Mouse (Mus musculus): ENCODE results near the gene Slco3a1. TPM values are rescaled to one million over a fixed set of nuclear protein-coding genes. Genes with fewer than 3 reads are reported as not detected.

Slco3a1 gene
- total and polyA plus RNA-seq, 2 experiments from 2014 or later: 10.5 to 24.8 TPM

GRCm38 (mm10) chr7:74422731-74423130 lies 131.8 kb downstream of the Slco3a1 start:
- Histone ChIP-seq H3K4me1 (ENCODE audit: control insufficient read depth, insufficient read depth) (peaks cover 41% of the 10 kb centered on the region), H3K36me3 (replicated peaks; ENCODE audit: control insufficient read depth, insufficient read depth, low read length) (no peaks in the 10 kb centered on the region), H3K27me3 (ENCODE audit: control insufficient read depth, insufficient read depth, low read length) (no peaks in the 10 kb centered on the region), H3K9me3 (replicated peaks; ENCODE audit: control insufficient read depth, low read length) (no peaks in the 10 kb centered on the region), H3K27ac (ENCODE audit: low read depth) (peak overlapping the region; percentile 70), H3K4me2 (ENCODE audit: low read depth, low read length) (no peak overlapping the region), H3K4me3 (ENCODE audit: low read depth, low read length) (no peak overlapping the region), H3K9ac (replicated peaks; ENCODE audit: low read depth, low read length) (no peak overlapping the region)
- no peak for TF ChIP-seq EP300 (IDR thresholded peaks at IDR 0.05; ENCODE audit: low read depth)
- no peak for TF ChIP-seq CTCF (IDR thresholded peaks at IDR 0.05; ENCODE audit: low read depth)
- 79% methylated on average over 2 of the region's 2 CpGs for WGBS
- no peak for ATAC-seq (ENCODE audit: insufficient read depth, low read depth)
- DNase-seq (ENCODE audit: low spot score): no peak

GRCm38 (mm10) chr7:74422002-74422401 lies 132.6 kb downstream of the Slco3a1 start:
- H3K4me3 ChIP-seq (ENCODE audit: low read depth, low read length): no peak overlapping the region
- peaks cover 39% of the 10 kb centered on the region for H3K4me1 ChIP-seq (ENCODE audit: control insufficient read depth, insufficient read depth)
- no peak overlapping the region; the same call in 1 of the 2 replicates for H3K4me2 ChIP-seq (ENCODE audit: low read depth, low read length)
- no peak overlapping the region for H3K9ac ChIP-seq (replicated peaks; ENCODE audit: low read depth, low read length)
- 34% methylated on average over 13 of the region's 13 CpGs for WGBS
- peak; percentile 75 for DNase-seq (ENCODE audit: low spot score)
- H3K27me3 ChIP-seq (ENCODE audit: control insufficient read depth, insufficient read depth, low read length): no peaks in the 10 kb centered on the region
- TF ChIP-seq EP300 (IDR thresholded peaks at IDR 0.05; ENCODE audit: low read depth): no peak
- TF ChIP-seq CTCF (IDR thresholded peaks at IDR 0.05; ENCODE audit: low read depth): no peak
- peak overlapping the region; percentile 70 for H3K27ac ChIP-seq (ENCODE audit: low read depth)
- no peaks in the 10 kb centered on the region for H3K9me3 ChIP-seq (replicated peaks; ENCODE audit: control insufficient read depth, low read length)
- no peaks in the 10 kb centered on the region for H3K36me3 ChIP-seq (replicated peaks; ENCODE audit: control insufficient read depth, insufficient read depth, low read length)
- peak; percentile 88 for ATAC-seq (ENCODE audit: insufficient read depth, low read depth)

- Histone ChIP-seq H3K27ac (ENCODE audit: low read depth) (peak overlapping the region; percentile 70), H3K9me3 (replicated peaks; ENCODE audit: control insufficient read depth, low read length) (no peaks in the 10 kb centered on the region), H3K4me3 (ENCODE audit: low read depth, low read length) (no peak overlapping the region), H3K4me2 (ENCODE audit: low read depth, low read length) (no peak overlapping the region; the same call in 1 of the 2 replicates), H3K27me3 (ENCODE audit: control insufficient read depth, insufficient read depth, low read length) (no peaks in the 10 kb centered on the region), H3K9ac (replicated peaks; ENCODE audit: low read depth, low read length) (no peak overlapping the region), H3K4me1 (ENCODE audit: control insufficient read depth, insufficient read depth) (peaks cover 35% of the 10 kb centered on the region), H3K36me3 (replicated peaks; ENCODE audit: control insufficient read depth, insufficient read depth, low read length) (no peaks in the 10 kb centered on the region)
- TF ChIP-seq EP300 (IDR thresholded peaks at IDR 0.05; ENCODE audit: low read depth) (no peak), CTCF (IDR thresholded peaks at IDR 0.05; ENCODE audit: low read depth) (no peak)
- ATAC-seq (ENCODE audit: insufficient read depth, low read depth) (no peak), DNase-seq (ENCODE audit: low spot score) (no peak)
- 51% methylated on average over 2 of the region's 2 CpGs for WGBS
These were observed 133.0 kb downstream of the Slco3a1 start for GRCm38 (mm10) chr7:74421591-74421990.

- H3K27me3 ChIP-seq (ENCODE audit: control insufficient read depth, insufficient read depth, low read length): no peaks in the 10 kb centered on the region
- peaks cover 29% of the 10 kb centered on the region for H3K4me1 ChIP-seq (ENCODE audit: control insufficient read depth, insufficient read depth)
- TF ChIP-seq CTCF (IDR thresholded peaks at IDR 0.05; ENCODE audit: low read depth) (no peak), EP300 (IDR thresholded peaks at IDR 0.05; ENCODE audit: low read depth) (no peak)
- H3K9ac ChIP-seq (replicated peaks; ENCODE audit: low read depth, low read length): no peak overlapping the region
- H3K36me3 ChIP-seq (replicated peaks; ENCODE audit: control insufficient read depth, insufficient read depth, low read length): no peaks in the 10 kb centered on the region
- H3K4me3 ChIP-seq (ENCODE audit: low read depth, low read length): no peak overlapping the region
- 84% methylated on average over 4 of the region's 4 CpGs for WGBS
- H3K9me3 ChIP-seq (replicated peaks; ENCODE audit: control insufficient read depth, low read length): no peaks in the 10 kb centered on the region
- no peak for ATAC-seq (ENCODE audit: insufficient read depth, low read depth)
- no peak for DNase-seq (ENCODE audit: low spot score)
- H3K4me2 ChIP-seq (ENCODE audit: low read depth, low read length): no peak overlapping the region
- H3K27ac ChIP-seq (ENCODE audit: low read depth): no peak overlapping the region
These were observed 134.9 kb downstream of the Slco3a1 start for GRCm38 (mm10) chr7:74419706-74420105.

- Histone ChIP-seq H3K9me3 (replicated peaks; ENCODE audit: control insufficient read depth, low read length) (no peaks in the 10 kb centered on the region), H3K4me2 (ENCODE audit: low read depth, low read length) (no peak overlapping the region), H3K4me3 (ENCODE audit: low read depth, low read length) (no peak overlapping the region), H3K27me3 (ENCODE audit: control insufficient read depth, insufficient read depth, low read length) (no peaks in the 10 kb centered on the region), H3K9ac (replicated peaks; ENCODE audit: low read depth, low read length) (no peak overlapping the region), H3K27ac (ENCODE audit: low read depth) (no peak overlapping the region), H3K4me1 (ENCODE audit: control insufficient read depth, insufficient read depth) (peaks cover 13% of the 10 kb centered on the region; the same call in 1 of the 2 replicates), H3K36me3 (replicated peaks; ENCODE audit: control insufficient read depth, insufficient read depth, low read length) (no peaks in the 10 kb centered on the region)
- TF ChIP-seq EP300 (IDR thresholded peaks at IDR 0.05; ENCODE audit: low read depth) (no peak), CTCF (IDR thresholded peaks at IDR 0.05; ENCODE audit: low read depth) (no peak)
- no peak for DNase-seq (ENCODE audit: low spot score)
- WGBS: 80% methylated on average over 6 of the region's 6 CpGs
- ATAC-seq (ENCODE audit: insufficient read depth, low read depth): no peak
These were observed 137.6 kb downstream of the Slco3a1 start for GRCm38 (mm10) chr7:74417009-74417408.

GRCm38 (mm10) chr7:74415241-74415640 lies 139.3 kb downstream of the Slco3a1 start:
- WGBS: 79% methylated on average over 6 of the region's 6 CpGs
- DNase-seq (ENCODE audit: low spot score): no peak
- H3K27ac ChIP-seq (ENCODE audit: low read depth): no peak overlapping the region
- H3K4me3 ChIP-seq (ENCODE audit: low read depth, low read length): no peak overlapping the region
- TF ChIP-seq EP300 (IDR thresholded peaks at IDR 0.05; ENCODE audit: low read depth) (no peak), CTCF (IDR thresholded peaks at IDR 0.05; ENCODE audit: low read depth) (no peak)
- no peak overlapping the region for H3K4me2 ChIP-seq (ENCODE audit: low read depth, low read length)
- no peak overlapping the region for H3K9ac ChIP-seq (replicated peaks; ENCODE audit: low read depth, low read length)
- H3K9me3 ChIP-seq (replicated peaks; ENCODE audit: control insufficient read depth, low read length): no peaks in the 10 kb centered on the region
- 0 out of 2 replicates have a peak, but pooled peaks cover 4% of the 10 kb centered on the region for H3K4me1 ChIP-seq (ENCODE audit: control insufficient read depth, insufficient read depth)
- no peaks in the 10 kb centered on the region for H3K36me3 ChIP-seq (replicated peaks; ENCODE audit: control insufficient read depth, insufficient read depth, low read length)
- no peak for ATAC-seq (ENCODE audit: insufficient read depth, low read depth)
- H3K27me3 ChIP-seq (ENCODE audit: control insufficient read depth, insufficient read depth, low read length): no peaks in the 10 kb centered on the region
